Mouse (Mus musculus): ENCODE data around the gene St8sia1. TPM values are rescaled to one million over a fixed set of nuclear protein-coding genes. Genes with fewer than 3 reads are reported as not detected.
A peak's percentile ranks its signal among the peaks of the same experiment; 100 is the strongest.

St8sia1 gene
- total RNA-seq, 2 experiments from 2014 or later = 29.8 to 30.8 TPM

- TF ChIP-seq CTCF (IDR thresholded peaks at IDR 0.05) = no peak
- DNase-seq (ENCODE audit: extremely low spot score in 1 of 2, low spot score in 2 of 2) = no peak
- intact Hi-C loops (cut with DNase I) = no loop called here
These were observed 165.4 kb downstream of the St8sia1 start for GRCm38 (mm10) chr6:142798837-142799236.

DNA sequence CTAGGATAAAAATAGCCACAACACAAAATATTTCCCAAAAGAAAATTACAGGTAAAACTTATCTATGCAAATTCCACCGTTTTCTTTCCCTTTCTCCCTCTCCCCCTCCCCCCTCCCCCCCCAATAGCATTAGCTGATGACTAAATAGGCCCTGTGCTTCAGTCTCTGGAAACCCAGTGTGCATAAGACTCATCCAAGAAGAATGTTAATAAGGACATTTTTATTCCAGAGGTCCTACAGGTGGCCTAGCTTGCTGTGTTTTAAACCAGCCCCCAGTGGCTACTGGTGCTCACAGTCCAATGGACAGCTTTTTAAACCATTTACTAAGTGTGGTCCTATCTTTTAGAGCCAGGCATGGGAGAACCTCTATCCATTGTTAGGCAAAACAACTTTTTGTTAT lies 166.3 kb downstream of the St8sia1 start:
- no peak for TF ChIP-seq CTCF (IDR thresholded peaks at IDR 0.05)
- H3K27ac ChIP-seq = no peak overlapping the region
- intact Hi-C loops (cut with DNase I) = no loop called here

More at GRCm38 (mm10) chr6:142798837-142799236, 165.4 kb downstream of the St8sia1 start:
- Histone ChIP-seq H3K27ac (no peak overlapping the region), H3K4me3 (no peak overlapping the region)

GRCm38 (mm10) chr6:142795655-142796441 lies 168.4 kb downstream of the St8sia1 start:
- no peak overlapping the region for H3K27ac ChIP-seq
- intact Hi-C loops (cut with DNase I) = no loop called here
- no peak for DNase-seq (ENCODE audit: extremely low spot score in 1 of 2, low spot score in 2 of 2)
- TF ChIP-seq CTCF (IDR thresholded peaks at IDR 0.05) = no peak
- no peak overlapping the region for H3K4me3 ChIP-seq

More for the DNA sequence above, 166.3 kb downstream of the St8sia1 start:
- DNase-seq (ENCODE audit: extremely low spot score in 1 of 2, low spot score in 2 of 2) = no peak
- H3K4me3 ChIP-seq = no peak overlapping the region

DNA sequence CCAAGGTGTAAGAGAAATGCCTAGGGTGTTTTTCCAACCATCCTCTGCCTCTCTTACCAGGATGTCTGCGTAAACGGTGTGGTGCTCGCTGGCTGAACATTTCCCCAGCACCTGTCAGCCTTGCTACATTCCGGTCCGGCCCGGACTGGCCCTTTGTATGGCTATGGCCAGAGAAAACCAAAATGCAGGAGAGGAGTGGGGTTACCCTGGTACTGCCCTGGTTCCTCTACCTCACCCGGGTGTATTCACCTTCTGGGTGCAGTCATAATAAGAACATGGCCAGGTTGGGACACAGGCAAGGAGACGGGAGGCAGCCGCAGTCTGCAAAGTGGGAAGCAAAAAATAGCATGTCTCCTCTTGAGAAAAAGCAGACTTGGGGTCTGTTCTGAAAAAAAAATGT lies 169.2 kb downstream of the St8sia1 start:
- intact Hi-C loops (cut with DNase I) = no loop called here
- no peak overlapping the region for H3K4me3 ChIP-seq
- no peak overlapping the region for H3K27ac ChIP-seq
- no peak for DNase-seq (ENCODE audit: extremely low spot score in 1 of 2, low spot score in 2 of 2)
- TF ChIP-seq CTCF (IDR thresholded peaks at IDR 0.05) = no peak

DNA sequence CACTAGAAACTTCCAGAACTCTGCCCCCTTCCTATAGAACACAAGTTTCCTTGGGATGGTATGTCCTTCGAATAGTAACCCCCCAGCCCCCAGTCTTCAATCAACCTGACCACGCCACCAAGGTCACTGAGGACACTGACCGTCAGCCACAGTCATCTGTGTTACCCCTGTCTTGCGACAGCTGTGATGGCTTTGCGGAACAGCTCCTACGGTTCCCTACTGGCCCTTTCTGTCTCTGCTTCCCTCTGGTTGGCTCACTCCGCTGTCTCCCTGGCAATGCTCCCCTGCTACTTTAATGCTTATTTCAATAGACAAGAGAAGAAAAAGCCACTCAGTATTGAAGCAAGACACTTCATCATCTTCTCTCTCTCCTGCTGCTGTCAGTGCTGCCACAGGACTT lies 170.8 kb downstream of the St8sia1 start:
- Histone ChIP-seq H3K4me3 (no peak overlapping the region), H3K27ac (no peak overlapping the region)
- DNase-seq (ENCODE audit: extremely low spot score in 1 of 2, low spot score in 2 of 2) = no peak
- intact Hi-C loops (cut with DNase I) = no loop called here
- no peak for TF ChIP-seq CTCF (IDR thresholded peaks at IDR 0.05)

- H3K27ac ChIP-seq = no peak overlapping the region
- no peak for DNase-seq (ENCODE audit: extremely low spot score in 1 of 2, low spot score in 2 of 2)
- no peak for TF ChIP-seq CTCF (IDR thresholded peaks at IDR 0.05)
- intact Hi-C loops (cut with DNase I) = no loop called here
- H3K4me3 ChIP-seq = no peak overlapping the region
These were observed 171.8 kb downstream of the St8sia1 start for GRCm38 (mm10) chr6:142792241-142792968.

- intact Hi-C loops (cut with DNase I) = no loop called here
- no peak for DNase-seq (ENCODE audit: extremely low spot score in 1 of 2, low spot score in 2 of 2)
- no peak for TF ChIP-seq CTCF (IDR thresholded peaks at IDR 0.05)
- H3K27ac ChIP-seq = no peak overlapping the region
- H3K4me3 ChIP-seq = no peak overlapping the region
These were observed 174.5 kb downstream of the St8sia1 start for GRCm38 (mm10) chr6:142789736-142790135.

DNA sequence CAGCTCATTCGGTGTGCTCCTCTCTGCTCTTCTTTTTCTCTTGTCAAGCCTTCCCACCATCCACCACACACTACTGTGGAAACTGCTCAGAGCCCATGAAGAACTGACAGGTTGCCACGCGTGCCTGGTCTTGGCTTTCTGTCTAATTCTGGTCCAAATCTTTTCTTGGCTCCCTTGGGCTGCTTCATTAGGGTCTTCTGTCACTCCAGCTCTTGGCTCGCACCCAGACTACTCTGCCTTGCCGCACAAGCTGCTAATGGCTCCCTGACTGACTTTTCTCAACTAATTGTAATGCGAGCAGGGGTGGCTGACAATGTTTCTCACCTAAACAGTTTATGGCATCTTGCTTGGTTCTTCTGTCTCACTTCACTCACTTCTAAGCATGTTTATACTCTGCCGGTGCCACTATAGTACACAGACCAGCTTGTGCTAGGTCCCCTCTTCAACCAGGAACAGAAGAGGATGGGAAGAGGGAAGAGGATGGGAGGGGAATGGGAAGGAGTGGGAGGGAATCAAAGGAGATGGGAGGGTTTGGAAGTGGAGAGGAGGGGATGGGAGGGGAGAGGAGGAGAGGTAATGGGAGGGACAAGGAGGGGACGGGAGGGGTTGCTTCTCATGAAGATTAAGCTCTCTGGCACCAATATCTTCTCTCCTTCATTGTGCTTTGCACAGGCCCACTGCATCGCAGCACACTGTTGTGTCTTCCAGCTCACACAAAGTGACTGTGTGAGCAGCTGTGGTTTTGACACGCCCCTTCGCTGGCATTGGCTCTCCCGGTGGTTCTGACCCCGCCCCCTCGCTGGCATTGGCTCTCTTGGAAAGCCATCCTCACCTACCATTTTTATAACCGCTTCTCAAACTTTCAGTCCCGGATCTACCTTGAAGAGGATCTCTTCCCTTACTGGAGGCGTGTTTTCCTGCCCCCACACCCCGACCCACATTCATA lies 175.9 kb downstream of the St8sia1 start:
- Histone ChIP-seq H3K27ac (no peak overlapping the region), H3K4me3 (no peak overlapping the region)
- intact Hi-C loops (cut with DNase I) = no loop called here
- no peak for TF ChIP-seq CTCF (IDR thresholded peaks at IDR 0.05)
- no peak for DNase-seq (ENCODE audit: extremely low spot score in 1 of 2, low spot score in 2 of 2)

DNA sequence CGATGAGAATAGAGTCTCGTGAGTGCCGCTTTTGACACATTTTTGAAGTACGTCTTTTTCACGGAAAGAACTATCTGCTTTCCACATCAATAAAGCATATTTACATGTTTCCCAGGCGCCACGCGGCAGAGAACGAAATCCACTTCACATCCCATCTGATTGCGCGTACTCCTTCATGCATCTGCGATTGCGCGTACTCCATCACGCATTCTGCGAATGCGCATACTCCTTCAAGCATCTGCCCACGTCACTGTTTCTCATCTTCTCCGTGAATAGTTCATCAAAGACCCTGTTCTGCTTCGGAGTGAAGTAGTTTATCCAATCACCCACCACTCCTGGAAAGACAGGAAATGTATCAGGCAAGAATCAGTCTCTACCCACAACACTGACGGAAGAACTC lies 178.1 kb downstream of the St8sia1 start:
- Histone ChIP-seq H3K4me3 (no peak overlapping the region), H3K27ac (no peak overlapping the region)
- intact Hi-C loops (cut with DNase I) = no loop called here
- no peak for TF ChIP-seq CTCF (IDR thresholded peaks at IDR 0.05)
- DNase-seq (ENCODE audit: extremely low spot score in 1 of 2, low spot score in 2 of 2) = no peak

- intact Hi-C loops (cut with DNase I) = no loop called here
- H3K27ac ChIP-seq = no peak overlapping the region
- TF ChIP-seq CTCF (IDR thresholded peaks at IDR 0.05) = peak; percentile 66
- DNase-seq (ENCODE audit: extremely low spot score in 1 of 2, low spot score in 2 of 2) = no peak
- no peak overlapping the region for H3K4me3 ChIP-seq
These were observed 178.9 kb downstream of the St8sia1 start for GRCm38 (mm10) chr6:142785343-142785742.

- DNase-seq (ENCODE audit: extremely low spot score in 1 of 2, low spot score in 2 of 2) = no peak
- TF ChIP-seq CTCF (IDR thresholded peaks at IDR 0.05) = no peak
- Histone ChIP-seq H3K4me3 (no peak overlapping the region), H3K27ac (no peak overlapping the region)
- intact Hi-C loops (cut with DNase I) = loop anchor here (2.0 kb wide), 1 partner anchor 184 kb away; the partner anchor contains the start of gene St8sia1
These were observed 183.0 kb downstream of the St8sia1 start for GRCm38 (mm10) chr6:142781286-142781685.

Measured in left cerebral cortex, adult 2 months (tissue).